Mouse (Mus musculus): ENCODE results near the gene Farp2.

DNA sequence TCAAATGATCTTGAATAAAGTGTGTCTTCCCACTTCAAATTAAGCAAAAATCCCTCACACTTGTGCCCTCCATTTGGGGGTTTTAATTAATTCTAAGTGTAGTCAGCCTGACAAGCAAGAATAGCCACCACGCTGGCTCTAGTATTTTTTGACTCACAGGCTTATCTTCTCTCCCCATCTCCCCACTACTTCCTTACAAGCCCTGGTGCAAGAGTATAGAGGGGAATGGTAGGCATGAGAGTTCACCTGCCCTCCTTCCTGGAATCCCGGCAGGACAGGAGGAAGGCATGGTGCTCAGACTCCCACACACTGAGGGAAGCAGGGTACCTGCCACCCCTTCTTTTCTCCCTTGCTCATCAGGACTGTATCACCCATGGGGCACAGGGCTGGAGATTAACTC, 142.4 kb downstream of the Farp2 start:
- TF ChIP-seq POLR2A (IDR thresholded peaks at IDR 0.05; ENCODE audit: extremely low read depth, insufficient read depth, low read length) (no peak), CTCF (IDR thresholded peaks at IDR 0.05; ENCODE audit: extremely low read depth, insufficient read depth, low read length) (no peak)

All from cortical plate, adult 2 months (tissue).